Mouse (Mus musculus): ENCODE data around the gene Gm29094. TPM values are rescaled to one million over a fixed set of nuclear protein-coding genes. Genes with fewer than 3 reads are reported as not detected.

Gene Gm29094
- polyA plus RNA-seq, 1 experiment from 2014 or later: not detected

GRCm38 (mm10) chr9:89263968-89264367, 64.8 kb downstream of the Gm29094 start:
- ATAC-seq: no peak
- Histone ChIP-seq H3K4me1 (no peaks in the 10 kb centered on the region), H3K36me3 (no peaks in the 10 kb centered on the region), H3K9ac (no peak overlapping the region), H3K4me2 (no peak overlapping the region), H3K9me3 (replicated peaks) (no peaks in the 10 kb centered on the region), H3K27me3 (replicated peaks) (no peaks in the 10 kb centered on the region), H3K4me3 (no peak overlapping the region), H3K27ac (no peak overlapping the region)
- 70% methylated on average over 3 of the region's 3 CpGs for WGBS (ENCODE audit: insufficient replicate concordance)

- 56% methylated on average over 1 of the region's 1 CpGs for WGBS (ENCODE audit: insufficient replicate concordance)
- no peaks in the 10 kb centered on the region for H3K4me1 ChIP-seq
- no peak overlapping the region for H3K4me3 ChIP-seq
- H3K9ac ChIP-seq: no peak overlapping the region
- no peaks in the 10 kb centered on the region for H3K36me3 ChIP-seq
- H3K4me2 ChIP-seq: no peak overlapping the region
- no peak for ATAC-seq
- H3K27me3 ChIP-seq (replicated peaks): no peaks in the 10 kb centered on the region
- no peak overlapping the region for H3K27ac ChIP-seq
- 0 out of 2 replicates have a peak, but pooled peaks cover 2% of the 10 kb centered on the region for H3K9me3 ChIP-seq (replicated peaks)
These were observed 65.4 kb downstream of the Gm29094 start for GRCm38 (mm10) chr9:89264571-89264970.

Other genes with a start within 250 kb of the Gm29094 start
- 0.18 TPM in 1 of 2 replicates, not detected in the other for gene Bcl2a1a, start 242.5 kb upstream of the Gm29094 start, polyA plus RNA-seq (2016; fragmentation: Nextera tagmentation; extraction: Ambion mirVana)
- gene Trim43b, start 106.5 kb upstream of the Gm29094 start, polyA plus RNA-seq (2016; fragmentation: Nextera tagmentation; extraction: Ambion mirVana): not detected in 2 replicates
- gene Bcl2a1b, start 170 bp upstream of the Gm29094 start, polyA plus RNA-seq (2016; fragmentation: Nextera tagmentation; extraction: Ambion mirVana): 0.97 and 1.2 TPM in 2 replicates
- 13.2 and 14.5 TPM in 2 replicates for gene Mthfs, start 11.3 kb downstream of the Gm29094 start, polyA plus RNA-seq (2016; fragmentation: Nextera tagmentation; extraction: Ambion mirVana)

All from liver, embryonic 12.5 days (tissue).